Mouse (Mus musculus) MEL (cell line): ENCODE results near the gene Olfr374. TPM values are rescaled to one million over a fixed set of nuclear protein-coding genes. Genes with fewer than 3 reads are reported as not detected.
"Not testable (repeated sequence)": the region's sequence is repeated elsewhere in the genome, so short reads cannot be mapped to it uniquely, and the experiment has no call there.

Source experiments
- DNase-seq: peaks from one replicate; pipeline ENCODE4 v3.0.0; 2011; ENCODE audit warnings: low read depth, low spot score
- H3K27ac ChIP-seq: 2 replicates; pipeline ENCODE4 v1.5.1; 2012; ENCODE audit warnings: low read depth, mild to moderate bottlenecking, control low read depth, low read length, moderate library complexity; ENCODE audit not compliant: control insufficient read depth
- H3K27me3 ChIP-seq, 2 experiments: fragments of 150-350 bp in 1 of 2; sonication (generic) in 1 of 2; 2 replicates each; pipeline ENCODE4 v1.6.1; 2012; ENCODE audit warnings: low read length in 2 of 2, mild to moderate bottlenecking in 2 of 2, improper control_type of control experiment in 1 of 2, moderate library complexity in 1 of 2; ENCODE audit not compliant: insufficient read depth in 2 of 2, control insufficient read depth in 1 of 2
- H3K36me3 ChIP-seq, 2 experiments: 2 replicates each; pipeline ENCODE4 v1.6.1; 2012 to 2014; ENCODE audit warnings: low read length in 2 of 2, improper control_type of control experiment in 1 of 2, inconsistent platforms in 1 of 2, mild to moderate bottlenecking in 1 of 2; ENCODE audit not compliant: insufficient read depth in 2 of 2, control insufficient read depth in 1 of 2
- H3K4me1 ChIP-seq, 2 experiments: fragments of 150-350 bp in 1 of 2; sonication (generic) in 1 of 2; 2 replicates each; pipeline ENCODE4 v1.6.1; 2012; ENCODE audit warnings: low read length in 2 of 2, improper control_type of control experiment in 1 of 2, mild to moderate bottlenecking in 1 of 2; ENCODE audit not compliant: insufficient read depth in 2 of 2, control insufficient read depth in 1 of 2
- H3K4me3 ChIP-seq, 2 experiments: fragments of 150-350 bp in 1 of 2; sonication (generic) in 1 of 2; 2 replicates each; pipeline ENCODE4 v1.5.1; 2012; ENCODE audit warnings: low read depth in 2 of 2, low read length in 2 of 2, mild to moderate bottlenecking in 2 of 2, moderate library complexity in 2 of 2, control low read depth in 1 of 2, improper control_type of control experiment in 1 of 2; ENCODE audit not compliant: control insufficient read depth in 1 of 2, insufficient read depth in 1 of 2
- H3K79me2 ChIP-seq: 2 replicates; pipeline ENCODE4 v1.6.1; 2012; ENCODE audit warnings: mild to moderate bottlenecking, low read length, moderate library complexity; ENCODE audit not compliant: control insufficient read depth, poor library complexity, insufficient read depth
- H3K9ac ChIP-seq: 2 replicates; pipeline ENCODE4 v1.6.1; 2012; ENCODE audit warnings: low read depth, mild to moderate bottlenecking, control low read depth, low read length, moderate library complexity; ENCODE audit not compliant: control insufficient read depth, poor library complexity, severe bottlenecking
- H3K9me3 ChIP-seq: fragments of 150-350 bp; sonication (generic); replicated peaks from 2 replicates; pipeline ENCODE4 v1.6.1; 2012; ENCODE audit warnings: mild to moderate bottlenecking, low read length, improper control_type of control experiment, moderate library complexity; ENCODE audit not compliant: insufficient read depth
- CHD1 ChIP-seq: IDR thresholded peaks from 2 replicates; pipeline ENCODE4 v1.6.1; 2012; ENCODE audit warnings: low read depth, mild to moderate bottlenecking, inconsistent platforms, low read length, improper control_type of control experiment
- CTCF ChIP-seq, 3 experiments: IDR thresholded peaks in 2 of 3; conservative IDR thresholded peaks in 1 of 3; 2 replicates each; pipeline ENCODE4 v1.5.1; 2011 to 2012; ENCODE audit warnings: low read length in 3 of 3, low read depth in 2 of 3, mild to moderate bottlenecking in 2 of 3, improper control_type of control experiment in 1 of 3, inconsistent platforms in 1 of 3, mixed read lengths in 1 of 3, moderate library complexity in 1 of 3; ENCODE audit not compliant: control insufficient read depth in 1 of 3, insufficient read depth in 1 of 3, poor library complexity in 1 of 3, severe bottlenecking in 1 of 3
- ETS1 ChIP-seq: IDR thresholded peaks from 2 replicates; pipeline ENCODE4 v1.6.1; 2012; ENCODE audit warnings: low read depth, mild to moderate bottlenecking, inconsistent platforms, low read length, improper control_type of control experiment, moderate library complexity
- GABPA ChIP-seq: IDR thresholded peaks from 2 replicates; pipeline ENCODE4 v1.6.1; 2012; ENCODE audit warnings: low read depth, mild to moderate bottlenecking, inconsistent platforms, low read length, improper control_type of control experiment, moderate library complexity
- GATA1 ChIP-seq: IDR thresholded peaks from 2 replicates; pipeline ENCODE4 v1.6.1; 2011; ENCODE audit warnings: low read depth, low read length, improper control_type of control experiment
- JUND ChIP-seq: IDR thresholded peaks from 2 replicates; pipeline ENCODE4 v1.6.1; 2011; ENCODE audit warnings: low read depth, mild to moderate bottlenecking, improper control_type of control experiment, low read length
- KAT2A ChIP-seq: conservative IDR thresholded peaks from 2 replicates; pipeline ENCODE4 v1.6.1; 2012; ENCODE audit warnings: low read depth, low read length, improper control_type of control experiment, inconsistent platforms
- MAFK ChIP-seq: IDR thresholded peaks from 2 replicates; pipeline ENCODE4 v1.6.1; 2011; ENCODE audit warnings: low read depth, mild to moderate bottlenecking, low read length, improper control_type of control experiment, borderline replicate concordance
- MAZ ChIP-seq: IDR thresholded peaks from 2 replicates; pipeline ENCODE4 v1.6.1; 2012; ENCODE audit warnings: low read depth, mild to moderate bottlenecking, inconsistent platforms, low read length, improper control_type of control experiment
- MEF2A ChIP-seq: IDR thresholded peaks from 2 replicates; pipeline ENCODE4 v1.6.1; 2014; ENCODE audit warnings: low read depth, mild to moderate bottlenecking, inconsistent platforms, low read length, improper control_type of control experiment; ENCODE audit not compliant: poor library complexity, insufficient replicate concordance, severe bottlenecking; ENCODE audit errors: extremely low read depth
- MXI1 ChIP-seq: IDR thresholded peaks from 2 replicates; pipeline ENCODE4 v1.6.1; 2011; ENCODE audit warnings: mild to moderate bottlenecking, low read depth, low read length, improper control_type of control experiment
- MYB ChIP-seq: IDR thresholded peaks from 2 replicates; pipeline ENCODE4 v1.6.1; 2011; ENCODE audit warnings: mild to moderate bottlenecking, low read depth, low read length, improper control_type of control experiment
- NELFE ChIP-seq: IDR thresholded peaks from 2 replicates; pipeline ENCODE4 v1.6.1; 2011; ENCODE audit warnings: low read depth, low read length, improper control_type of control experiment
- POLR2A ChIP-seq, 2 experiments: IDR thresholded peaks; 2 replicates each; pipeline ENCODE4 v1.6.1; 2011 to 2012; ENCODE audit warnings: low read length in 2 of 2, mild to moderate bottlenecking in 2 of 2, control low read depth in 1 of 2, improper control_type of control experiment in 1 of 2, low read depth in 1 of 2, moderate library complexity in 1 of 2; ENCODE audit not compliant: control insufficient read depth in 1 of 2, insufficient read depth in 1 of 2, poor library complexity in 1 of 2
- POLR2AphosphoS2 ChIP-seq: IDR thresholded peaks from 2 replicates; pipeline ENCODE4 v1.6.1; 2011; ENCODE audit warnings: low read length, improper control_type of control experiment
- POLR2AphosphoS5 ChIP-seq: IDR thresholded peaks from 2 replicates; pipeline ENCODE4 v1.6.1; 2012; ENCODE audit warnings: low read depth, borderline replicate concordance, mild to moderate bottlenecking, inconsistent platforms, low read length, moderate library complexity, mixed read lengths
- RAD21 ChIP-seq: IDR thresholded peaks from 2 replicates; pipeline ENCODE4 v1.6.1; 2011; ENCODE audit warnings: mild to moderate bottlenecking, low read depth, low read length, improper control_type of control experiment
- SIN3A ChIP-seq: IDR thresholded peaks from 2 replicates; pipeline ENCODE4 v1.6.1; 2012; ENCODE audit warnings: low read length, improper control_type of control experiment, inconsistent platforms
- TAL1 ChIP-seq: IDR thresholded peaks from 2 replicates; pipeline ENCODE4 v1.6.1; 2012; ENCODE audit warnings: mild to moderate bottlenecking, inconsistent platforms, low read length, moderate library complexity, mixed read lengths
- TBP ChIP-seq: IDR thresholded peaks from 2 replicates; pipeline ENCODE4 v1.8.0; 2011; ENCODE audit warnings: low read depth, low read length, improper control_type of control experiment
- TCF12 ChIP-seq: IDR thresholded peaks from 2 replicates; pipeline ENCODE4 v1.6.1; 2014; ENCODE audit warnings: low read depth, mild to moderate bottlenecking, inconsistent platforms, low read length, improper control_type of control experiment, moderate library complexity
- UBTF ChIP-seq: IDR thresholded peaks from 2 replicates; pipeline ENCODE4 v1.6.1; 2012; ENCODE audit warnings: low read depth, mild to moderate bottlenecking, inconsistent platforms, low read length, improper control_type of control experiment, moderate library complexity, borderline replicate concordance; ENCODE audit not compliant: insufficient read depth
- USF2 ChIP-seq, 2 experiments: IDR thresholded peaks; 2 replicates each; pipeline ENCODE4 v1.6.1; 2011 to 2012; ENCODE audit warnings: improper control_type of control experiment in 2 of 2, low read length in 2 of 2, borderline replicate concordance in 1 of 2, inconsistent platforms in 1 of 2, low read depth in 1 of 2, mild to moderate bottlenecking in 1 of 2; ENCODE audit not compliant: insufficient read depth in 1 of 2
- ZC3H11A ChIP-seq: IDR thresholded peaks from 2 replicates; pipeline ENCODE4 v1.6.1; 2012; ENCODE audit warnings: low read depth, mild to moderate bottlenecking, inconsistent platforms, low read length, improper control_type of control experiment
- ZNF384 ChIP-seq: IDR thresholded peaks from 2 replicates; pipeline ENCODE4 v1.6.1; 2012; ENCODE audit warnings: low read depth, mild to moderate bottlenecking, inconsistent platforms, low read length, improper control_type of control experiment
- polyA plus RNA-seq, 2 experiments: library from polyadenylated mRNA; stranded (reverse) in 1 of 2; unstranded in 1 of 2; fragments of >175 nt in 1 of 2; fragments of >200 nt in 1 of 2; gene quantifications; 2 replicates each; pipeline versions ENCODE4 v1.2.1 to v1.2.4; 2012; ENCODE audit warnings: low replicate concordance in 2 of 2, low read depth in 1 of 2; ENCODE audit not compliant: insufficient read length in 2 of 2, insufficient read depth in 1 of 2, missing spikeins in 1 of 2
- total RNA-seq: library from RNA; depleted of rRNA; stranded (reverse); fragments of 300-350 nt; gene quantifications from 2 replicates; pipeline ENCODE4 v1.2.3, GENCODE M21; 2012

Gene Olfr374
- total and polyA plus RNA-seq, 3 experiments = 0.06 to 0.08 TPM; not detected in 1

DNA sequence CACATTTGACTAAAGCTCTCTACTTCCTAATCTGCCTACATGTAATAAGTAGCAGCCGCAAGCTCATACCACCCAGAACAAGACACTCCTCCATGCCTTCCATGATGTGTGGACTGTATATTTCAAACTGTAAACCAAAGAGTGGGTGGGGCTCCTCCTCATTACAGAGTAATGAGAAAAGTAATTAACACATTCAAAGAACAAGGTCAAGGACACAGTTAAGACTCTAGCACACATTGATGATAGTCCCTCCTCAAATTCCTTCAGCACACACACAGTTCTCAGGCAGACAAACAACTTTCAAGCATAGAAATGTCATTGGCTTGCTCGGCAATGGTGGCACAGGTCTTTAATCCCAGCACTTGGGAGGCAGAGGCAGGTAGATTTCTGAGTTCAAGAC lies 8.4 kb downstream of the Olfr374 start:
- Histone ChIP-seq H3K4me1 (peaks cover 0 to 2% of the 10 kb centered on the region in 2 experiments; a peak in 1 of 4 replicates), H3K36me3 (no peaks in the 10 kb centered on the region), H3K4me3 (no peak overlapping the region), H3K9me3 (no peaks in the 10 kb centered on the region), H3K9ac (no peak overlapping the region), H3K27me3 (no peaks in the 10 kb centered on the region), H3K27ac (no peak overlapping the region), H3K79me2 (no peaks in the 10 kb centered on the region)
- DNase-seq = no peak
- TF ChIP-seq RAD21 (no peak), MXI1 (no peak), CTCF (IDR thresholded peaks at IDR 0.05 in 2 of 3, conservative IDR thresholded peaks at IDR 0.05 in 1 of 3; ENCODE audit: control insufficient read depth in 1 of 3, insufficient read depth in 1 of 3, low read depth in 2 of 3, low read length in 3 of 3, poor library complexity in 1 of 3, severe bottlenecking in 1 of 3) (no peak), ZC3H11A (no peak), KAT2A (no peak), USF2 (IDR thresholded peaks at IDR 0.05; ENCODE audit: borderline replicate concordance in 1 of 2, insufficient read depth in 1 of 2, low read depth in 1 of 2, low read length in 2 of 2) (no peak), MAZ (no peak), POLR2AphosphoS2 (no peak), ETS1 (no peak), JUND (no peak), GABPA (no peak), ZNF384 (no peak), GATA1 (no peak), MYB (no peak), TCF12 (no peak), MAFK (no peak), SIN3A (no peak), TBP (no peak), NELFE (no peak), CHD1 (no peak)

GRCm38 (mm10) chr8:72118616-72119015 lies 11.8 kb downstream of the Olfr374 start:
- Histone ChIP-seq H3K9me3 (no peaks in the 10 kb centered on the region), H3K9ac (no peak overlapping the region), H3K4me3 (no peak overlapping the region), H3K4me1 (no peaks in the 10 kb centered on the region), H3K79me2 (no peaks in the 10 kb centered on the region), H3K27ac (no peak overlapping the region), H3K36me3 (no peaks in the 10 kb centered on the region), H3K27me3 (no peaks in the 10 kb centered on the region)
- DNase-seq = no peak
- TF ChIP-seq MYB (no peak), ZNF384 (no peak), TAL1 (no peak), POLR2AphosphoS5 (no peak), KAT2A (no peak), MEF2A (no peak), USF2 (IDR thresholded peaks at IDR 0.05; ENCODE audit: borderline replicate concordance in 1 of 2, insufficient read depth in 1 of 2, low read depth in 1 of 2, low read length in 2 of 2) (no peak), MAFK (no peak), UBTF (no peak), POLR2A (IDR thresholded peaks at IDR 0.05; ENCODE audit: control insufficient read depth in 1 of 2, insufficient read depth in 1 of 2, low read depth in 1 of 2, low read length in 2 of 2, poor library complexity in 1 of 2) (no peak), SIN3A (no peak)

GRCm38 (mm10) chr8:72121486-72121885 lies 14.6 kb downstream of the Olfr374 start:
- H3K9ac ChIP-seq, H3K4me1 ChIP-seq, H3K79me2 ChIP-seq, H3K9me3 ChIP-seq, H3K4me3 ChIP-seq, H3K36me3 ChIP-seq, DNase-seq, H3K27me3 ChIP-seq, H3K27ac ChIP-seq: not testable (repeated sequence)
